ENCODE assay signal across 17 mouse cellular contexts in genomic region chr14:99646323-99646722, GRCm38 (mm10).
"Had no signal": no experiment of that assay in that cellular context is flagged by ENCODE, and none has a peak within 500 bp of the region (broad histone marks: within the 10 kb centered on the region; RNA-seq: fewer than 3 reads in every experiment).

No protein-coding gene starts in this region.

- H3K4me2 ChIP-seq: limb, embryonic 13.5 days; lung, embryonic 14.5 days; midbrain, embryonic 12.5 days; neural tube, embryonic 13.5 days had no signal

- H3K27me3 ChIP-seq: limb, embryonic 13.5 days; midbrain, embryonic 12.5 days; neural tube, embryonic 13.5 days had no signal

- ATAC-seq: hindbrain, postnatal 0 days; midbrain, embryonic 16.5 days had no signal

- H3K4me3 ChIP-seq: layer of hippocampus, adult 2 months; limb, embryonic 13.5 days; midbrain, embryonic 12.5 days; neural tube, embryonic 13.5 days had no signal

- H3K4me1 ChIP-seq: midbrain, embryonic 12.5 days; neural tube, embryonic 13.5 days had no signal

- DNase-seq: kidney, adult 11 months; kidney, adult 9 months; kidney, postnatal 36 days; left cerebral cortex, postnatal 4 days; lung, embryonic 14.5 days; retina, postnatal 1 day; right cerebral cortex, postnatal 4 days; spleen, adult 18-20 months; thymus, postnatal 4 days had no signal

- H3K9ac ChIP-seq: limb, embryonic 13.5 days; liver, embryonic 14.5 days; lung, embryonic 14.5 days; midbrain, embryonic 12.5 days; neural tube, embryonic 13.5 days had no signal

- H3K9me3 ChIP-seq: limb, embryonic 13.5 days; midbrain, embryonic 12.5 days; neural tube, embryonic 13.5 days had no signal

- H3K36me3 ChIP-seq: limb, embryonic 13.5 days; midbrain, embryonic 12.5 days; neural tube, embryonic 13.5 days had no signal

- H3K27ac ChIP-seq: hindbrain, postnatal 0 days; kidney, postnatal 0 days; layer of hippocampus, adult 2 months; limb, embryonic 13.5 days; liver, embryonic 14.5 days; midbrain, embryonic 12.5 days; neural tube, embryonic 13.5 days had no signal
